Mouse (Mus musculus): ENCODE measurements at regions not wholly inside any gene's neighbourhood (a gene's known extent, or its start where the extent isn't known, plus 50 kb on each side); places are given as distances from the start of the nearest gene placed in this dataset.

GRCm38 (mm10) chr13:44421426-44421825 lies 307.8 kb upstream of the Jarid2 start:
- no peak for ATAC-seq (ENCODE audit: insufficient number of reproducible peaks, low FRiP score, low TSS enrichment, low read depth)
- H3K4me2 ChIP-seq (ENCODE audit: low read depth, severe bottlenecking) = no peak overlapping the region
- no peaks in the 10 kb centered on the region for H3K36me3 ChIP-seq (ENCODE audit: control insufficient read depth, insufficient read depth, low read length)
- H3K27ac ChIP-seq (replicated peaks; ENCODE audit: low read depth, low read length) = no peak overlapping the region
- H3K9me3 ChIP-seq (ENCODE audit: control insufficient read depth, low read length) = no peaks in the 10 kb centered on the region; the same call in 1 of the 2 replicates
- 87% methylated on average over 3 of the region's 3 CpGs for WGBS
- DNase-seq (ENCODE audit: low spot score) = no peak
- peaks cover 28% of the 10 kb centered on the region for H3K4me1 ChIP-seq (ENCODE audit: control insufficient read depth, insufficient read depth, low read length)
- no peaks in the 10 kb centered on the region for H3K27me3 ChIP-seq (ENCODE audit: control insufficient read depth, insufficient read depth, low read length)
- no peak overlapping the region for H3K4me3 ChIP-seq (ENCODE audit: low read depth, low read length)
- no peak overlapping the region for H3K9ac ChIP-seq (ENCODE audit: low read length)

GRCm38 (mm10) chr13:44421922-44422321 lies 307.4 kb upstream of the Jarid2 start:
- H3K4me3 ChIP-seq (ENCODE audit: low read depth, low read length) = no peak overlapping the region
- 79% methylated on average over 5 of the region's 5 CpGs for WGBS
- no peak overlapping the region for H3K4me2 ChIP-seq (ENCODE audit: low read depth, severe bottlenecking)
- H3K9ac ChIP-seq (ENCODE audit: low read length) = no peak overlapping the region
- peaks cover 25% of the 10 kb centered on the region for H3K4me1 ChIP-seq (ENCODE audit: control insufficient read depth, insufficient read depth, low read length)
- H3K27me3 ChIP-seq (ENCODE audit: control insufficient read depth, insufficient read depth, low read length) = no peaks in the 10 kb centered on the region
- ATAC-seq (ENCODE audit: insufficient number of reproducible peaks, low FRiP score, low TSS enrichment, low read depth) = no peak
- no peak for DNase-seq (ENCODE audit: low spot score)
- H3K9me3 ChIP-seq (ENCODE audit: control insufficient read depth, low read length) = no peaks in the 10 kb centered on the region; the same call in 1 of the 2 replicates
- H3K36me3 ChIP-seq (ENCODE audit: control insufficient read depth, insufficient read depth, low read length) = no peaks in the 10 kb centered on the region
- H3K27ac ChIP-seq (replicated peaks; ENCODE audit: low read depth, low read length) = no peak overlapping the region

- no peak overlapping the region for H3K9ac ChIP-seq (ENCODE audit: low read length)
- H3K36me3 ChIP-seq (ENCODE audit: control insufficient read depth, insufficient read depth, low read length) = no peaks in the 10 kb centered on the region
- 91% methylated on average over 8 of the region's 8 CpGs for WGBS
- H3K27ac ChIP-seq (replicated peaks; ENCODE audit: low read depth, low read length) = no peak overlapping the region
- no peaks in the 10 kb centered on the region for H3K9me3 ChIP-seq (ENCODE audit: control insufficient read depth, low read length)
- no peak overlapping the region for H3K4me3 ChIP-seq (ENCODE audit: low read depth, low read length)
- ATAC-seq (ENCODE audit: insufficient number of reproducible peaks, low FRiP score, low TSS enrichment, low read depth) = no peak
- H3K4me1 ChIP-seq (ENCODE audit: control insufficient read depth, insufficient read depth, low read length) = no peaks in the 10 kb centered on the region
- H3K4me2 ChIP-seq (ENCODE audit: low read depth, severe bottlenecking) = no peak overlapping the region
- no peak for DNase-seq (ENCODE audit: low spot score)
- no peaks in the 10 kb centered on the region for H3K27me3 ChIP-seq (ENCODE audit: control insufficient read depth, insufficient read depth, low read length)
Observed at GRCm38 (mm10) chr13:44430492-44430891, 298.8 kb upstream of the Jarid2 start.

- no peaks in the 10 kb centered on the region for H3K9me3 ChIP-seq (ENCODE audit: control insufficient read depth, low read length)
- no peak overlapping the region for H3K4me3 ChIP-seq (ENCODE audit: low read depth, low read length)
- no peak overlapping the region for H3K27ac ChIP-seq (replicated peaks; ENCODE audit: low read depth, low read length)
- no peak overlapping the region for H3K4me2 ChIP-seq (ENCODE audit: low read depth, severe bottlenecking)
- no peaks in the 10 kb centered on the region for H3K36me3 ChIP-seq (ENCODE audit: control insufficient read depth, insufficient read depth, low read length)
- no peak for ATAC-seq (ENCODE audit: insufficient number of reproducible peaks, low FRiP score, low TSS enrichment, low read depth)
- H3K27me3 ChIP-seq (ENCODE audit: control insufficient read depth, insufficient read depth, low read length) = no peaks in the 10 kb centered on the region
- WGBS = 96% methylated on average over 1 of the region's 1 CpGs
- no peak for DNase-seq (ENCODE audit: low spot score)
- H3K4me1 ChIP-seq (ENCODE audit: control insufficient read depth, insufficient read depth, low read length) = no peaks in the 10 kb centered on the region
- no peak overlapping the region for H3K9ac ChIP-seq (ENCODE audit: low read length)
Observed at GRCm38 (mm10) chr13:44437709-44438108, 291.6 kb upstream of the Jarid2 start.

- Histone ChIP-seq H3K4me1 (ENCODE audit: control insufficient read depth, insufficient read depth, low read length) (no peaks in the 10 kb centered on the region), H3K27me3 (ENCODE audit: control insufficient read depth, insufficient read depth, low read length) (no peaks in the 10 kb centered on the region), H3K9me3 (ENCODE audit: control insufficient read depth, low read length) (no peaks in the 10 kb centered on the region), H3K9ac (ENCODE audit: low read length) (no peak overlapping the region), H3K27ac (replicated peaks; ENCODE audit: low read depth, low read length) (no peak overlapping the region), H3K4me2 (ENCODE audit: low read depth, severe bottlenecking) (no peak overlapping the region), H3K4me3 (ENCODE audit: low read depth, low read length) (no peak overlapping the region), H3K36me3 (ENCODE audit: control insufficient read depth, insufficient read depth, low read length) (no peaks in the 10 kb centered on the region)
- no peak for DNase-seq (ENCODE audit: low spot score)
- no peak for ATAC-seq (ENCODE audit: insufficient number of reproducible peaks, low FRiP score, low TSS enrichment, low read depth)
- 80% methylated on average over 3 of the region's 3 CpGs for WGBS
Observed at GRCm38 (mm10) chr13:44441061-44441460, 288.2 kb upstream of the Jarid2 start.

GRCm38 (mm10) chr13:44449216-44449830 lies 280.0 kb upstream of the Jarid2 start:
- no peaks in the 10 kb centered on the region for H3K9me3 ChIP-seq (ENCODE audit: control insufficient read depth, low read length)
- no peak overlapping the region for H3K4me2 ChIP-seq (ENCODE audit: low read depth, severe bottlenecking)
- no peaks in the 10 kb centered on the region for H3K27me3 ChIP-seq (ENCODE audit: control insufficient read depth, insufficient read depth, low read length)
- no peaks in the 10 kb centered on the region for H3K4me1 ChIP-seq (ENCODE audit: control insufficient read depth, insufficient read depth, low read length)
- H3K36me3 ChIP-seq (ENCODE audit: control insufficient read depth, insufficient read depth, low read length) = no peaks in the 10 kb centered on the region
- H3K9ac ChIP-seq (ENCODE audit: low read length) = no peak overlapping the region
- 91% methylated on average over 1 of the region's 1 CpGs for WGBS
- H3K27ac ChIP-seq (replicated peaks; ENCODE audit: low read depth, low read length) = no peak overlapping the region
- H3K4me3 ChIP-seq (ENCODE audit: low read depth, low read length) = no peak overlapping the region
- no peak for DNase-seq (ENCODE audit: low spot score)
- no peak for ATAC-seq (ENCODE audit: insufficient number of reproducible peaks, low FRiP score, low TSS enrichment, low read depth)

- Histone ChIP-seq H3K9ac (ENCODE audit: low read length) (no peak overlapping the region), H3K27me3 (ENCODE audit: control insufficient read depth, insufficient read depth, low read length) (no peaks in the 10 kb centered on the region), H3K36me3 (ENCODE audit: control insufficient read depth, insufficient read depth, low read length) (no peaks in the 10 kb centered on the region), H3K4me3 (ENCODE audit: low read depth, low read length) (no peak overlapping the region), H3K4me1 (ENCODE audit: control insufficient read depth, insufficient read depth, low read length) (no peaks in the 10 kb centered on the region; the same call in 1 of the 2 replicates), H3K4me2 (ENCODE audit: low read depth, severe bottlenecking) (no peak overlapping the region), H3K9me3 (ENCODE audit: control insufficient read depth, low read length) (no peaks in the 10 kb centered on the region), H3K27ac (replicated peaks; ENCODE audit: low read depth, low read length) (no peak overlapping the region)
- ATAC-seq (ENCODE audit: insufficient number of reproducible peaks, low FRiP score, low TSS enrichment, low read depth) (no peak), DNase-seq (ENCODE audit: low spot score) (no peak)
- WGBS = 83% methylated on average over 5 of the region's 5 CpGs
Observed at GRCm38 (mm10) chr13:44451224-44451623, 278.1 kb upstream of the Jarid2 start.

- Histone ChIP-seq H3K4me3 (ENCODE audit: low read depth, low read length) (no peak overlapping the region), H3K27me3 (ENCODE audit: control insufficient read depth, insufficient read depth, low read length) (no peaks in the 10 kb centered on the region), H3K9me3 (ENCODE audit: control insufficient read depth, low read length) (no peaks in the 10 kb centered on the region), H3K36me3 (ENCODE audit: control insufficient read depth, insufficient read depth, low read length) (no peaks in the 10 kb centered on the region), H3K4me2 (ENCODE audit: low read depth, severe bottlenecking) (no peak overlapping the region), H3K9ac (ENCODE audit: low read length) (no peak overlapping the region), H3K27ac (replicated peaks; ENCODE audit: low read depth, low read length) (no peak overlapping the region), H3K4me1 (ENCODE audit: control insufficient read depth, insufficient read depth, low read length) (no peaks in the 10 kb centered on the region; the same call in 1 of the 2 replicates)
- DNase-seq (ENCODE audit: low spot score) (no peak), ATAC-seq (ENCODE audit: insufficient number of reproducible peaks, low FRiP score, low TSS enrichment, low read depth) (no peak)
- 83% methylated on average over 7 of the region's 7 CpGs for WGBS
Observed at GRCm38 (mm10) chr13:44453131-44453530, 276.1 kb upstream of the Jarid2 start.

- Histone ChIP-seq H3K9me3 (ENCODE audit: control insufficient read depth, low read length) (no peaks in the 10 kb centered on the region), H3K4me3 (ENCODE audit: low read depth, low read length) (no peak overlapping the region), H3K27ac (replicated peaks; ENCODE audit: low read depth, low read length) (no peak overlapping the region), H3K4me1 (ENCODE audit: control insufficient read depth, insufficient read depth, low read length) (peaks cover 4% of the 10 kb centered on the region), H3K27me3 (ENCODE audit: control insufficient read depth, insufficient read depth, low read length) (no peaks in the 10 kb centered on the region), H3K4me2 (ENCODE audit: low read depth, severe bottlenecking) (no peak overlapping the region), H3K36me3 (ENCODE audit: control insufficient read depth, insufficient read depth, low read length) (no peaks in the 10 kb centered on the region), H3K9ac (ENCODE audit: low read length) (no peak overlapping the region)
- ATAC-seq (ENCODE audit: insufficient number of reproducible peaks, low FRiP score, low TSS enrichment, low read depth) (no peak), DNase-seq (ENCODE audit: low spot score) (no peak)
- WGBS = 31% methylated on average over 9 of the region's 9 CpGs
Observed at GRCm38 (mm10) chr13:44454136-44454535, 275.1 kb upstream of the Jarid2 start.
